Mouse (Mus musculus): ENCODE measurements around the gene Hspa4l. TPM values are rescaled to one million over a fixed set of nuclear protein-coding genes. Genes with fewer than 3 reads are reported as not detected.

Gene Hspa4l
- 10 to 100 TPM; 23.0 to 29.7 TPM for total RNA-seq (2023)

DNA sequence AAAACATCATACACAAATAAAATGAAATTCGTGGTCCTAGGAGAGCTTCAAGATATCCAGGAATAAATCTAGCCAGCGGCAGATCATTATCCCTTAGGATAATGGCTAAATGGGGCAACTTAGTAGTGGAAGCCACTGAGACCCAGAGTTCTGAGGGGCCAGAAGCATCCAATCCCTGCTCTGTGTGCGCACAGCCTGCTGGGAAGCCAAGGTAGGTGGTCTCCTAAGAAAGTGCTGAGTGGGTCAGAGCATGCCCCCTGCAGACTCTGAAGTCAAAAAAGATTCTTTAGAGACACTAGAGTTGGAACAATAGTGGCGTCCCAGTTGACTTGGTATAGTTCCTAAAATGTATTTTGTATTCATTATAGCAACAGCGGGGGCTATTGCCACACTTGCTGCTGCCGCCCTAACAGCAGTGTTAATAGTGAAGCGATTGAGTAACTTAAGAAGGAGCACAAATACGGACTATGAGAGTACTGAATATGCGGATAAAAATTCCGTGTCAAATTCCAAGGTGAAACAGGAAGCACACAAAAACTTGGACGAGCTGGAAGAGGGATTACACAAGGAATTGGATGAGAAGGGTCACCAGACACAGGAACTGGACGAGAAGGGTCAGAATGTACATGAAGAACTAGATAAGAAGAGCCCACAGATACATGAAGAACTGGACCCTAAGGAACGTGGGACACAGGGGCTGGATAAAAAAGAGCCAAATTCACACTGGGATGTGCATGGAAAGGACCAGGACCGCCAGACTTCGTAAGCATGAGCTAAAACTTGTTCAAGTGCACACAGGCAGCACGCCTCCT lies at the start of gene Hspa4l:
TSS of gene Hspa4l (plus strand) at position 472 of the 812 bp plus-strand sequence.

DNA sequence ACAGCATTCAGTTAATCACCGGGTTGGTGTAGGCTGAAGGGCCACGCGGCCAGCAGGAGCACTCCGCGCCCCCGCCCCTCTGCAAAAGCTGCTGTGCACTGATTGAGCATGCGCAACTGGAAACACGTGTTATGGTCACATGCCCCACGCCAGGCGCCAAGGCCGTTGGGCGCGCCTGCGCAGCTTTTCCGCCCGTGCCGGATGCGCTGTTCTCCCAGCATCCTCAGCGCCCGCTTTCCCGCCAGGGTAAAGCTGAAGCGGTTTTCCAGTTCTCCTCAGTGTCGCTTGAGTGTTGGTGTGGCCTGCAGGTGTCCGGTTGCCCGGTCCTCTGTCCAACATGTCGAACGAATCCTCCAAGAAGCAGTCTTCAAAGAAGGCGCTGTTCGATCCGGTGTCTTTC lies 35.6 kb upstream of the Hspa4l start, which contains the start of gene Slc25a31:
TSS of gene Slc25a31 (plus strand) at position 201 of the 400 bp plus-strand sequence.

GRCm38 (mm10) chr3:40799530-40800372 lies 55.5 kb downstream of the Hspa4l start, which contains the start of gene Plk4:
Gene Plk4, plus strand, starts transcription at chr3:40800019.

Other genes with a start within 250 kb of the Hspa4l start
- gene Intu, start 213.2 kb upstream of the Hspa4l start, total RNA-seq (2023) = 1 to 10 TPM; 2.0 to 3.2 TPM
- not detected for gene Slc25a31, start 35.6 kb upstream of the Hspa4l start, total RNA-seq (2023)
- gene Plk4, start 55.5 kb downstream of the Hspa4l start, total RNA-seq (2023) = 10 to 100 TPM; 26.5 to 30.7 TPM
- 10 to 100 TPM; 13.8 to 15.9 TPM for gene Mfsd8, start 102.4 kb downstream of the Hspa4l start, total RNA-seq (2023)
- 10 to 100 TPM; 12.7 to 13.5 TPM for gene Abhd18, start 102.5 kb downstream of the Hspa4l start, total RNA-seq (2023)
- not detected for gene 1700034I23Rik, start 158.0 kb downstream of the Hspa4l start, total RNA-seq (2023)
- gene Larp1b, start 205.3 kb downstream of the Hspa4l start, total RNA-seq (2023) = 10 to 100 TPM; 19.4 to 22.8 TPM

Data from T-cell, adult 66 days (primary cell).